Mouse (Mus musculus): ENCODE data around the gene Cln6. TPM values are rescaled to one million over a fixed set of nuclear protein-coding genes. Genes with fewer than 3 reads are reported as not detected.
"Not testable (repeated sequence)": the region's sequence is repeated elsewhere in the genome, so short reads cannot be mapped to it uniquely, and the experiment has no call there.

The Cln6 gene
- polyA plus RNA-seq (2016; fragmentation: Nextera tagmentation; extraction: Ambion mirVana) = 13.4 and 14.2 TPM in 2 replicates

DNA sequence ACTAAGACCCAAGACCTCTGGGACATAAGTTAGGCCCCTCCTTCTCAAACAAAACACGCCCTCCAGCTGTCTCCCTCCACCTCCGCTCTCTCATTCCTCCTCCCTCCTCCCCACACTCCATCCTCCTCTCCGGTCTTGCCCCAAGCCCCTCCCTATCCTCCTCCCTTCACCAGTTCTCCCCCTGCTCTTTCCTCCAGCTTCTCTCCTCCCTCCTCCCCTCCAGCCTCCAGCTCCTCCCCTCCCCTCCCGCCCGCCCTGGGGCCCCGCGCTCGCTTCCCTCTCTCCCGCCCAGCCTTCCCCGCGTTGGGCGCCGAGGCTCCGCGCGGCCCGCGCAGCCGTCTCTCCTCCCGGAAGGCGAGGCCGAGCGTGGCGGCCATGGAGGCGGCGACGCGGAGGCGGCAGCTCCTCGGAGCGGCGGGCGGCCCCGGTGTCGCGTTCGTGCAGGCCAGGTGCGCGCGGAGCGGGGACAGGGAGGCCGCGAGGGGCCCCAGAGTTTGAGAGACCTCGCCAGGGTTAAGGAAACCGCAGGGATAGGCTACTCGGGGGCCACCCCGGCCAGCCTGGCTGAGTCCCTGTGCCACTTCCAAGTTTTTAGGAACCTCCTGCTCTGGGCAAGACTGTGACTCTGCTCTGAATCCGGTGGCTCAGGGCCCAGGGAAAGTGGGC lies at the start of gene Cln6:
TSS of gene Cln6 (plus strand) at position 280 of the 666 bp plus-strand sequence.
- WGBS = under 1% methylated on average over 48 of the region's 48 CpGs
- peak; percentile 82 for ATAC-seq (ENCODE audit: insufficient number of reproducible peaks, insufficient read depth, low FRiP score, low TSS enrichment, low read depth)
- Histone ChIP-seq H3K4me1 (replicated peaks) (peaks cover 23% of the 10 kb centered on the region), H3K27me3 (no peaks in the 10 kb centered on the region), H3K4me2 (peak within 1 kb of the TSS; percentile 65), H3K9ac (replicated peaks) (peak within 1 kb of the TSS; percentile 85), H3K9me3 (no peaks in the 10 kb centered on the region), H3K36me3 (no peaks in the 10 kb centered on the region), H3K4me3 (replicated peaks) (peak within 1 kb of the TSS; percentile 66), H3K27ac (peak within 1 kb of the TSS; percentile 92)

DNA sequence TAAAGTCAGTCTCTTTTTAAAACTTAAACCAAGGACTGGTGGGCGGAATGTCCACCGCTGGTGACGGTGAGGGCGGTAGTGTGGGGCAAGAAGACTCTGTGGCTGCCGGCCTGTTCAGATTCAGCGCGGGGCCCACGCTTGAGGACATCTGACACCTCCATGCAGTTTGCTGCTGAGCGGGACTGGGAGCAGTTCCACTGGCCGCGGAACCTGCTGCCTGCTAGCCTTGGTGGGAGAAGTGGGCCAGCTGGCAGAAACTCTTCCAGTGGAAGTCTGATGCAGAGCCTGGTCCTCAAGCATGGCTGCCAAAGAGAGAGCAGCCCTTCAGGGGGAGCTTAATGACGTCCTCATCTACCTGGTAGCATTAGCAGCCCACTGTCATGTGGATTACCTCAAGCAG lies 48.7 kb upstream of the Cln6 start:
- 89% methylated on average over 12 of the region's 12 CpGs for WGBS
- ATAC-seq (ENCODE audit: insufficient number of reproducible peaks, insufficient read depth, low FRiP score, low TSS enrichment, low read depth) = no peak

DNA sequence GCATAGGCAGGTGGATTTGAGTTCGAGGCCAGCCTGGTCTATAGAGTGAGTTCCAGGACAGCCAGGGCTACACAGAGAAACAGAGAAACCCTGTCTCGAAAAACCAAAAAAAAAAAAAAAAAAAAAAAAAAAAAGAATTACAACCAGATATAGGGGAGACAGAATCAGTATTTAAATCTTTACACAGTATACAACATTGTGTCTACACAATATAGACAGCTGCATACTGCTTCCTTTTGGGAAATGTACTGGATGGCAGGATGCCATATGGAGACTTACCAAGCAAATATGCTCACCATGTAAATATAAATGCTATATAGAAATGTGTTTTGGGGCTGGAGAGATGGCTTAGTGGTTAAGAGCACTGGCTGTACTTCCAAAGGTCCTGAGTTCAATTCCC lies 39.4 kb upstream of the Cln6 start:
- H3K36me3 ChIP-seq = peaks cover 49% of the 10 kb centered on the region
- H3K4me1 ChIP-seq (replicated peaks); H3K4me3 ChIP-seq (replicated peaks); ATAC-seq (ENCODE audit: insufficient number of reproducible peaks, insufficient read depth, low FRiP score, low TSS enrichment, low read depth); H3K9ac ChIP-seq (replicated peaks); H3K9me3 ChIP-seq; H3K27me3 ChIP-seq; H3K27ac ChIP-seq; H3K4me2 ChIP-seq: not testable (repeated sequence)
- 100% methylated on average over 2 of the region's 2 CpGs for WGBS

More for the DNA sequence above, 48.7 kb upstream of the Cln6 start:
- Histone ChIP-seq H3K4me3 (replicated peaks) (no peak overlapping the region), H3K9me3 (no peaks in the 10 kb centered on the region), H3K36me3 (peaks cover 26% of the 10 kb centered on the region; the same call in 1 of the 2 replicates), H3K9ac (replicated peaks) (no peak overlapping the region), H3K27ac (no peak overlapping the region; the same call in 1 of the 2 replicates), H3K4me1 (replicated peaks) (no peaks in the 10 kb centered on the region), H3K27me3 (no peaks in the 10 kb centered on the region), H3K4me2 (no peak overlapping the region)

DNA sequence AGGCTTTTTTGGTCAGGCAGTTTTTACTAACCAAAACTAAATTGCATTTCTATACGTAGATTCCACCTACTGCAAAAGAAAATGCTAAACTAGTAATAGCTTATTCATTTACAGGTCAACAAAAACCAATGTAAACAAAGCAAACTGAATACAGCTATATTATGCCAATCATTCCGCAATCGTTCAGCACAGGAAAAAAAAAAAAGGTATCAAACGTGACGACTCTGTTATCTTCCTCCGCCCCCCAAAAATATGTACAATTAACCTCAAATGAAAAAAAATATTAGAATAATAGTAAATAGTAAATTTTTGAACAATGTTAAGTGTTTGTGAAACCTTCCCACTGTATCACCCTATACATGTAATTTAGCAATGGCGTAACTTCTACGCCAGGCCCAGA lies 28.5 kb upstream of the Cln6 start:
- no peak for ATAC-seq (ENCODE audit: insufficient number of reproducible peaks, insufficient read depth, low FRiP score, low TSS enrichment, low read depth)
- peak overlapping the region; percentile 100 for H3K4me3 ChIP-seq (replicated peaks)
- no peak overlapping the region for H3K27ac ChIP-seq
- H3K4me1 ChIP-seq (replicated peaks) = peaks cover 23% of the 10 kb centered on the region
- no peaks in the 10 kb centered on the region for H3K36me3 ChIP-seq
- H3K27me3 ChIP-seq = no peaks in the 10 kb centered on the region
- 15% methylated on average over 8 of the region's 8 CpGs for WGBS
- no peaks in the 10 kb centered on the region for H3K9me3 ChIP-seq
- peak overlapping the region; percentile 98 for H3K4me2 ChIP-seq
- H3K9ac ChIP-seq (replicated peaks) = peak overlapping the region; percentile 91

DNA sequence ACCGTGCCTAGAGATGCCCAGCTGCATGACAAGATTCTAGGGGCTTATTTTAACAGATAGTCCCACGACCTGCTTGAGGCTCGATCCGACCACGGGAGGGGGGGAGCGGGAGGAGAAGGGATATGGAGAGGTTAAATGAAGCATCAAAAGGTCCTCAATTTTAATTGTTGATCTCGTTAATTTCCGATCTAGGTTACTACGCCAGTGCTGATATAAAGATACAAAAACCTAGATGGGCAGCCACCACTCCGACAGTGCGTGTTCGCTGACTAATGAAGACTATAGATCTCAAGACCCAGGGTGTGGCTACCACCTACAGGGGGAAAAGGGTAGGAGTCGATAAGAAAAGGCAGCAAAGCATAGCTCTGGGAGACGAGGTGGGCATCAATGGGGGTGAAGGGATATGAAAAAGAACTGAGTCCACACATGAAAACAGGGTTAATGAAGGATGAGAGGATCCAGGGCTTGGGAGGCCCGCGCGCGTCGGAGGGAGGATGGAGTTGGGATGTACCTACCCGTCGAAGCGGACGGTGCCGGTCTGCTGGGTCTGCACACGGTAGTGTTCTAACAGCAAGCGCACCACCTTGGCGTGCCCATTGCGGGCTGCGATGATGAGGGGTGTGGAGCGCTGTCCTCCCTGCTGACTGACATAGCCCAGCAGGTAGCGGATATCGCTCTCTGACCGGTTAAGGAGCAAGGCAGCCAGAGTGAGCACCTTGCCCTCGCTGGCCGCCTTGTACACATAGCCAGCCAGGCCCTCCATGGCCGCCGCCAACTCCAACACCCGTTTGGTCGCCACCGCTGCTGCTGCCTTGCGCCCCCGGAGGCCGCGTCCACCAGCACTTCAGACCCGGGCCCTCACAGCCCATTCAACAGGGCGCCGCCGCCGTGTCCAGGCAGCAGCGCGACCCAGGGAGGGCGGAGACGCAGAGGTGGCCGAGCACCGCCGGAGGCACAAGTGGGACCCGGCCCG lies 27.8 kb upstream of the Cln6 start:
- peak overlapping the region; percentile 97 for H3K27ac ChIP-seq

DNA sequence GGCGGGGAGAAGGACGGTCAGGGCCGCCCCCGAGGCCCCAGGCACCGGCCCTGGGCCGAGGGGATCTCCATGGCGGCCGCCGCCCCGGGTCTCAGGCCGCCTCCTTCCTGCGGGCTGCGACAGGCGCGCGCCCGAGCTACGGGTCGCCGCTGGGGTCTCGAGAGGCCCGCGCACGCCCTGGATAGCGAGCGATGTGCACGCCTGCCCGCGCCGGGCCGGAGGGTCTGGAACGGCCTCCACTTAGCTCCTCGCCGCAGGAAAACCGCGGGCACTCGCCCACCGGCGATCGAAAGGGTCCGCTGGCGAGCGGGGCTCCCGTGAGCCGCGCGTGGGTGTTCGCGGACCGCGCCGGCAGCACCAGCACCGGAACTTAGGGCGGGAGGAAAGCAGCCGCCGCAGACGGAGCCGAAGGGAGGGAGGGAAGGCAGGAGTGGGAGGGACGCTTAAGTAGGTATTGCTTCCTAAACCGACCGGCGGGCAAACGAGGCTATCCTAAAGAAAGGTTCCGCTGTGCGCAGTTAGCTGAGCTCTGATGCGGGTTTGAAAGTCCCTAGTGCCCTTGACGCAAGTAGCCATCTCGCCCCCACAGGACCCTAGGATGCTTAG lies 27.0 kb upstream of the Cln6 start, which contains the start of gene Fem1b:
TSS of gene Fem1b (minus strand) at position 419 of the 606 bp plus-strand sequence.
- Histone ChIP-seq H3K27me3 (no peaks in the 10 kb centered on the region), H3K9me3 (no peaks in the 10 kb centered on the region), H3K4me1 (replicated peaks) (peaks cover 23% of the 10 kb centered on the region), H3K9ac (replicated peaks) (peak within 1 kb of the TSS; percentile 91), H3K4me2 (peak within 1 kb of the TSS; percentile 98), H3K27ac (peak within 1 kb of the TSS; percentile 97), H3K36me3 (no peaks in the 10 kb centered on the region), H3K4me3 (replicated peaks) (peak within 1 kb of the TSS; percentile 100)
- WGBS = under 1% methylated on average over 68 of the region's 68 CpGs
- peak; percentile 91 for ATAC-seq (ENCODE audit: insufficient number of reproducible peaks, insufficient read depth, low FRiP score, low TSS enrichment, low read depth)

More for the DNA sequence above, 27.8 kb upstream of the Cln6 start:
- peak overlapping the region; percentile 100 for H3K4me3 ChIP-seq (replicated peaks)
- no peaks in the 10 kb centered on the region for H3K36me3 ChIP-seq
- H3K9ac ChIP-seq (replicated peaks) = peak overlapping the region; percentile 91
- no peaks in the 10 kb centered on the region for H3K9me3 ChIP-seq
- peak overlapping the region; percentile 98 for H3K4me2 ChIP-seq
- WGBS = under 1% methylated on average over 57 of the region's 58 CpGs
- no peaks in the 10 kb centered on the region for H3K27me3 ChIP-seq
- ATAC-seq (ENCODE audit: insufficient number of reproducible peaks, insufficient read depth, low FRiP score, low TSS enrichment, low read depth) = peak; percentile 71
- peaks cover 23% of the 10 kb centered on the region for H3K4me1 ChIP-seq (replicated peaks)

DNA sequence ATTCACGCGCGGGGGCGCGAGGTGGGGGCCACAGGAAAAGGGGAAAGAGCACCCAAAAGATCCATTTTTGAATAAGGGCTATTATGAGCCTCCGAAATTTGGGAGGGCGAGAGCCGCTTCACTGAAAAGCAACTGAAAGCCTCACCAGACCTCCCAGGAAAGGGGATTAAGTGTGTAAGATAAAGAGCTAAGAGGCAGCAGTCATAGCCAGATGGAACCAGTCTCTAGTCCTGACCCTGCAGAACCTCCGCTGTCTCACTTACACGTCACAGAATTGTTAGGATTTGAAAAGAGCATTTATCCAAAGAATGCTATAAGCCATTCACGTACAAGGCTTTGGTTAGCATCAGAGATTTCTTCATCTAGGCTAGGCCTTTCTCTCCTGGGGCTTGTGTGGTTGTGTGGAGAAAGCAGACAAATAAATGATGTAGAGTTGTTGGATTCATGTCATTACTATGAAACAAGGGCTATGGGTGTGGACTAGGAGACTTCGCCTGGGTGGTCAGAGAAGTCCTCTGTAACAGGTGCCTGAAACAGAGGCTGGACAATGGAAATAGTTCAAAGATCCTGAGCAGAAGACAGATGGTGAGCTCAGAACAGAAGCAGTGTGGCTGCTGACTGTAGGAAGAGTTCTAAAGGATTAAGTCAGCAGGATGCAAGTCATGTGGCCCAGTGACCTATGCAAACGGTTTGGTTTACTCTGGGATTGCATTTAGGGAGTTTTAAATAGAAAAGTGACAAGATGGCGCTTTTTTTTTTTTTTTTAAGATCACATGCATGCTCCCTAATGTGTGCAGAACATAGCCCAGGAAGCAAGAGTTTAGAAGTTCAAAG lies 26.2 kb upstream of the Cln6 start:
- Histone ChIP-seq H3K4me2 (peak overlapping the region; percentile 98), H3K4me3 (replicated peaks) (peak overlapping the region; percentile 100), H3K36me3 (no peaks in the 10 kb centered on the region), H3K9me3 (no peaks in the 10 kb centered on the region), H3K9ac (replicated peaks) (peak overlapping the region; percentile 91), H3K4me1 (replicated peaks) (peaks cover 23% of the 10 kb centered on the region), H3K27me3 (no peaks in the 10 kb centered on the region), H3K27ac (peak overlapping the region; percentile 97)
- no peak for ATAC-seq (ENCODE audit: insufficient number of reproducible peaks, insufficient read depth, low FRiP score, low TSS enrichment, low read depth)
- WGBS = 20% methylated on average over 14 of the region's 14 CpGs

DNA sequence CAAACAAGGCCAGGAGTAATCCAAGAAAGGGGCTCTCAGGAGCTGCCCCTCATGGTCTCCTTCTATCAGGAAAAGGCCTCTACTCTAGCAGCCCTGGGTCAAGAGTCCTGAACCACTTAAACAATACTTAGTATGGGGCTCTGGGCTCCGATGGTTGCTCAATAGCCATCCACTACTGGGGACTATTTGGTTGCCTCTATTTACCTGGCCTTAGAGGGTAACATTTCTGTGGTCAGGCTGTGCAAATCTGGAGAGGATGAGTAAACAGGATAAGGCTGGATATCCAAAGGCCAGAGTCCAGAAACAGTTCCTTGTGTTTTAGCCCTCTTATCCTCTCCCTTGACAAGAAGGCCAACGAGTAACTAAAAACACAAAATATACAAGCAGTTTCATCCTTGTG lies 23.8 kb upstream of the Cln6 start:
- Histone ChIP-seq H3K9me3 (no peaks in the 10 kb centered on the region), H3K27ac (no peak overlapping the region), H3K4me2 (no peak overlapping the region), H3K27me3 (no peaks in the 10 kb centered on the region), H3K4me1 (replicated peaks) (peaks cover 13% of the 10 kb centered on the region), H3K9ac (replicated peaks) (no peak overlapping the region), H3K4me3 (replicated peaks) (no peak overlapping the region), H3K36me3 (no peaks in the 10 kb centered on the region)
- no peak for ATAC-seq (ENCODE audit: insufficient number of reproducible peaks, insufficient read depth, low FRiP score, low TSS enrichment, low read depth)
- 90% methylated on average over 2 of the region's 2 CpGs for WGBS

DNA sequence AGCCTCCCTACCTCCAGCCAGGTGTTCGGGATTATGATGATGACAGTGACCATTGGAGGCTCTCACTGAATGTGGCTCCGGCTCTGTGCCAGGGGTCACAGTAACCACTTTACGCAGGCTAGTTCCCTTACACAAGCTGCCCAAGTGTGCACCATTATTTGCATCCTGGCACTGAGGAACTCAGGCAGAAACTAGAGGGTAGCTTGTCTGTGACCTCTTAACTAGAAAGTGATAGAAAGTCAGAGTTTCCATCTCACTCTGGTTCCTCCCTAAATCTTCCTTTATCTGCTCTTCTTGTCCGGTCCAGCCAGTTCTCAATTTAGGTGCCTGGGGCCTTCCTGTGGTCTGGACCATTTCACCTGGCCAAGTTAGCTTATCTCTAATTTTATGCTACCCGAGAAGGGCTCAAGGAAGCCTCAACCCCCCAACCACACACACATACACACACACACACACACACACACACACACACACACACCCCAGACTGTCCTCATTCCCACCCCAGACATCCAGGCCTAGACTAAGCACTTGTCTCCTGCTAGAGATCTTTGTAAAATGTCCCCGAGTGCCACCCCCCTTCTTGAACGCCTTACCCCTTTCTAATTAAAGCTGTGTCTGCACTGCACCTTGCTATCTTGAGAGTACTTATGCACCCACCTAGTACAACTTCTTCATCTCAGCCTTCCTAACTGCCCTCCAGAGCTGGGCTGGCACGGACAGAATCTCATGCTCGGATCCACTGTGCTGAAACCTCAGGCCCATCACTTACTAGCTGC lies 22.1 kb upstream of the Cln6 start:
- Histone ChIP-seq H3K4me3 (replicated peaks) (no peak overlapping the region), H3K9ac (replicated peaks) (no peak overlapping the region), H3K4me2 (no peak overlapping the region), H3K27me3 (no peaks in the 10 kb centered on the region), H3K4me1 (replicated peaks) (peaks cover 6% of the 10 kb centered on the region; the same call in 1 of the 2 replicates), H3K27ac (no peak overlapping the region), H3K36me3 (no peaks in the 10 kb centered on the region), H3K9me3 (no peaks in the 10 kb centered on the region)
- no peak for ATAC-seq (ENCODE audit: insufficient number of reproducible peaks, insufficient read depth, low FRiP score, low TSS enrichment, low read depth)
- WGBS = 80% methylated on average over 9 of the region's 9 CpGs

DNA sequence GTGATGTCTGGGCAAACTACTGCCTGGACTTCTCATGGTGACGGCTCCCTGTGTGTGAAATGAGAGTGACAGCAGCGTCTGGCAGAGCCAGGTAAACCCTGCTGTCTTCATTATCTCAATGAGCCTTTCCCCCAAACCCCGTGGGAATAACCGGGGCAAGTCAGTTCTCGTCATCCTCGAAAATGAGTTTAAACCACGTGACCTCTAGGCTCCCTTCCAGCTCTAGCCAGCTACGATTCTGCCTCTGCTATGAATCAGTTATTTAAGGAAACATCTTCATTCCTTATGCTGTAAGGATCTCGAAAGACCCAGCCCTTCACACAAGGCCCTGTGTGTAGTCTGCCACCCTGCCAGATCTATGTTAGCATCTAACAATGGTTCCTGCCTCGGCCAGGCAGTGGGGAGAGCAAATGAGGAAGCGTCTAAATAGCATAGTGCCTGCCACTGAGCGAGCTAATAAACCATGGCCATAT lies 21.4 kb upstream of the Cln6 start:
- Histone ChIP-seq H3K4me2 (no peak overlapping the region), H3K4me1 (replicated peaks) (peaks cover 4% of the 10 kb centered on the region; the same call in 1 of the 2 replicates), H3K36me3 (no peaks in the 10 kb centered on the region), H3K27me3 (no peaks in the 10 kb centered on the region), H3K4me3 (replicated peaks) (no peak overlapping the region), H3K9ac (replicated peaks) (no peak overlapping the region), H3K9me3 (0 out of 2 replicates have a peak, but pooled peaks cover 3% of the 10 kb centered on the region), H3K27ac (no peak overlapping the region)
- WGBS = 70% methylated on average over 12 of the region's 12 CpGs
- no peak for ATAC-seq (ENCODE audit: insufficient number of reproducible peaks, insufficient read depth, low FRiP score, low TSS enrichment, low read depth)

All from limb, embryonic 12.5 days (tissue).